32 mouse cellular contexts compared by ENCODE assay signal in genomic region chr12:35925402-35925801, GRCm38 (mm10). TPM values are rescaled to one million over a fixed set of nuclear protein-coding genes. Genes with fewer than 3 reads are reported as not detected.
DNase-seq lines count a peak whose midpoint lies in the region; ATAC-seq lines count a peak whose summit lies in the region.
"Had no signal": no experiment of that assay in that cellular context is flagged by ENCODE, and none has a peak within 500 bp of the region (broad histone marks: within the 10 kb centered on the region; RNA-seq: fewer than 3 reads in every experiment).

TSS of gene Agr3 (plus strand) at chr12:35925620.

- H3K27ac ChIP-seq in embryonic facial prominence, embryonic 13.5 days = no peak within 1 kb of the TSS
- H3K27ac ChIP-seq in embryonic facial prominence, embryonic 10.5 days (replicated peaks) = no peak within 1 kb of the TSS
- no peak within 1 kb of the TSS for H3K27ac ChIP-seq in hindbrain, embryonic 12.5 days
- H3K27ac ChIP-seq: forebrain, embryonic 12.5 days; gastrocnemius, adult 2 months; heart, embryonic 15.5 days; hindbrain, embryonic 15.5 days had no signal

- no peaks in the 10 kb centered on the region for H3K4me1 ChIP-seq in embryonic facial prominence, embryonic 13.5 days
- H3K4me1 ChIP-seq in embryonic facial prominence, embryonic 10.5 days = no peaks in the 10 kb centered on the region
- no peaks in the 10 kb centered on the region for H3K4me1 ChIP-seq in hindbrain, embryonic 12.5 days
- H3K4me1 ChIP-seq: forebrain, embryonic 12.5 days; heart, embryonic 12.5 days; heart, embryonic 15.5 days; hindbrain, embryonic 15.5 days had no signal

- H3K27me3 ChIP-seq in embryonic facial prominence, embryonic 13.5 days = no peaks in the 10 kb centered on the region
- no peaks in the 10 kb centered on the region for H3K27me3 ChIP-seq in embryonic facial prominence, embryonic 10.5 days (replicated peaks; ENCODE audit: low read depth, poor library complexity, severe bottlenecking)
- H3K27me3 ChIP-seq in hindbrain, embryonic 12.5 days = no peaks in the 10 kb centered on the region
- H3K27me3 ChIP-seq: forebrain, embryonic 12.5 days; heart, embryonic 12.5 days; heart, embryonic 15.5 days; hindbrain, embryonic 15.5 days had no signal

- ATAC-seq in embryonic facial prominence, embryonic 13.5 days (ENCODE audit: insufficient number of reproducible peaks, insufficient read depth, low FRiP score, low TSS enrichment, low read depth) = no peak
- ATAC-seq in hindbrain, embryonic 12.5 days (ENCODE audit: low FRiP score) = no peak
- ATAC-seq: activated CD4-positive, CD25-positive, alpha-beta regulatory T cell, adult 4 months; forebrain, postnatal 0 days had no signal

- no peak within 1 kb of the TSS for H3K4me3 ChIP-seq in embryonic facial prominence, embryonic 13.5 days
- H3K4me3 ChIP-seq in embryonic facial prominence, embryonic 10.5 days = no peak within 1 kb of the TSS
- H3K4me3 ChIP-seq in hindbrain, embryonic 12.5 days = no peak within 1 kb of the TSS
- H3K4me3 ChIP-seq: erythroblast, embryonic 14.5 days; forebrain, embryonic 12.5 days; gastrocnemius, adult 2 months; heart, embryonic 12.5 days; heart, embryonic 15.5 days; hindbrain, embryonic 15.5 days had no signal

- peak within 1 kb of the TSS; percentile 7; the same call in 1 of the 2 replicates for H3K4me2 ChIP-seq in embryonic facial prominence, embryonic 13.5 days
- H3K4me2 ChIP-seq in hindbrain, embryonic 12.5 days (replicated peaks) = no peak within 1 kb of the TSS
- H3K4me2 ChIP-seq: forebrain, embryonic 12.5 days; heart, embryonic 12.5 days; heart, embryonic 15.5 days; hindbrain, embryonic 15.5 days had no signal

- no peak within 1 kb of the TSS for H3K9ac ChIP-seq in embryonic facial prominence, embryonic 13.5 days
- no peak within 1 kb of the TSS for H3K9ac ChIP-seq in hindbrain, embryonic 12.5 days
- H3K9ac ChIP-seq: forebrain, embryonic 12.5 days; forebrain, postnatal 0 days; heart, embryonic 12.5 days; heart, embryonic 15.5 days; hindbrain, embryonic 15.5 days had no signal

- WGBS in embryonic facial prominence, embryonic 13.5 days = 67% methylated on average over 9 of the region's 9 CpGs
- 88% methylated on average over 9 of the region's 9 CpGs for WGBS in embryonic facial prominence, embryonic 10.5 days
- WGBS in hindbrain, embryonic 12.5 days = 90% methylated on average over 9 of the region's 9 CpGs

- DNase-seq in embryonic facial prominence, embryonic 10.5 days (ENCODE audit: low spot score) = no peak
- peak; percentile 4 to 33 for DNase-seq in lung, adult 18-20 months
- no peak for DNase-seq in lung, postnatal 14 days
- peak; percentile 10 for DNase-seq in lung, postnatal 36 days
- no peak for DNase-seq in lung, postnatal 4 days
- DNase-seq in adrenal gland, adult 8-10 months = no peak
- DNase-seq: adrenal gland, postnatal 10 days; adrenal gland, postnatal 36 days; cerebellum, adult 11 months; cerebellum, adult 2 months; cerebellum, adult 9-11 months; cerebellum, postnatal 36 days; embryo, embryonic 11 days; forebrain, postnatal 0 days; gastrocnemius, adult 2 months; gastrocnemius, postnatal 14 days; heart, adult 18-20 months; heart, postnatal 10 days; heart, postnatal 36 days had no signal

- no peaks in the 10 kb centered on the region for H3K36me3 ChIP-seq in embryonic facial prominence, embryonic 13.5 days
- no peaks in the 10 kb centered on the region for H3K36me3 ChIP-seq in embryonic facial prominence, embryonic 10.5 days (replicated peaks)
- no peaks in the 10 kb centered on the region for H3K36me3 ChIP-seq in hindbrain, embryonic 12.5 days
- H3K36me3 ChIP-seq: forebrain, embryonic 12.5 days; heart, embryonic 12.5 days; heart, embryonic 15.5 days; hindbrain, embryonic 15.5 days had no signal

- no peaks in the 10 kb centered on the region for H3K9me3 ChIP-seq in embryonic facial prominence, embryonic 13.5 days
- no peaks in the 10 kb centered on the region for H3K9me3 ChIP-seq in embryonic facial prominence, embryonic 10.5 days
- no peaks in the 10 kb centered on the region for H3K9me3 ChIP-seq in hindbrain, embryonic 12.5 days (replicated peaks)
- H3K9me3 ChIP-seq: forebrain, embryonic 12.5 days; heart, embryonic 12.5 days; heart, embryonic 15.5 days; hindbrain, embryonic 15.5 days had no signal

RNA-seq across cellular contexts. Expression of gene Agr3, which starts in this region (rescaled TPM):
- polyA plus RNA-seq in embryonic facial prominence, embryonic 13.5 days (2015; fragmentation: Nextera tagmentation; extraction: Ambion mirVana) = 0.35 and 1.4 TPM in 2 replicates
- polyA plus RNA-seq in embryonic facial prominence, embryonic 10.5 days (2016; fragmentation: Nextera tagmentation; extraction: Ambion mirVana) = 0.25 TPM in 1 of 2 replicates, not detected in the other
- polyA plus RNA-seq in hindbrain, embryonic 12.5 days (2016; fragmentation: Nextera tagmentation; extraction: Ambion mirVana) = not detected in 2 replicates
- total RNA-seq in adrenal gland, adult 8-10 months (2022) = not detected
- total RNA-seq: adrenal gland, postnatal 10 days; adrenal gland, postnatal 36 days; ES-E14; forebrain, postnatal 0 days; gastrocnemius, adult 2 months; gastrocnemius, postnatal 14 days; gastrocnemius, postnatal 4 days; heart, postnatal 10 days; heart, postnatal 36 days had no signal
- polyA plus RNA-seq: activated CD4-positive, CD25-positive, alpha-beta regulatory T cell, adult 4 months; cerebellum, adult 2 months; cortical plate, adult 2 months; erythroblast, embryonic 14.5 days; forebrain, postnatal 0 days; heart, embryonic 12.5 days; heart, embryonic 15.5 days; hindbrain, embryonic 11.5 days; intestine, embryonic 14.5 days had no signal

Comparison
In these comparisons a context has a peak if more than half of its experiments do, and no peak if none do; other contexts are left out.
1. DNase-seq: peak in lung, adult 18-20 months (2 of 2) and lung, postnatal 36 days (single experiment); none in embryonic facial prominence, embryonic 10.5 days (single experiment), lung, postnatal 14 days (single experiment), lung, postnatal 4 days (0 of 2) and adrenal gland, adult 8-10 months (single experiment).